Mouse (Mus musculus): ENCODE data around the gene Chrm4. TPM values are rescaled to one million over a fixed set of nuclear protein-coding genes. Genes with fewer than 3 reads are reported as not detected.

Chrm4 gene
- polyA plus RNA-seq, 1 experiment: 0.55 TPM

DNA sequence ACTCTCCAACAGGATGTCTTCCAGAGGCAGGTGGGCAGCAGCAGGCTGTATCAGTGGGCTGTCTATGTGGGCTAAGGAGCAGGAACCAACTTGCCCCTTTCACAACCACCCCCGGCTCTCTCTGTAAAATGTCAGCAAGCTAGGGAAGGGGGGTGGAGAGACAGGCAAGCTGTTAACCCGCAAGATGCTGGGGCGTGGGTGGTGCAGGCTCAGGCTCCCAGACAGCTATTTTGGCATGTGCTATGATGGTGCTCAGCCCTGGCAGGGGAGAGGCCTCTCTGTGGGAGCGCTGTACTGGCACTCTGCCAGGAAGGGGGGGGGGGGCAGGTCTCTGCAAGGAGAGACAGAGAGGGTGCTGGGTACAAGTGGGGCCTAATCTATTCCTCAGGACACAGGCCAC is 30.0 kb downstream of the Chrm4 start:
- Histone ChIP-seq H3K79me3 (ENCODE audit: low read depth) (peaks cover 29% of the 10 kb centered on the region), H3K27me3 (ENCODE audit: control insufficient read depth, insufficient read depth, insufficient read length) (no peaks in the 10 kb centered on the region), H3ac (ENCODE audit: control insufficient read depth, insufficient read length, low read depth) (no peak overlapping the region), H3K4me3 (ENCODE audit: insufficient read depth, poor library complexity, severe bottlenecking) (no peak overlapping the region), H3K79me2 (ENCODE audit: control insufficient read depth, insufficient read depth) (peaks cover 91% of the 10 kb centered on the region), H3K36me3 (ENCODE audit: control insufficient read depth, insufficient read depth) (peaks cover 3% of the 10 kb centered on the region)
- TF ChIP-seq MYOD1 (IDR thresholded peaks at IDR 0.05; ENCODE audit: control insufficient read depth, insufficient read length, low read depth): no peak
- no peak for TF ChIP-seq USF1 (IDR thresholded peaks at IDR 0.05; ENCODE audit: low read depth)
- TF ChIP-seq CTCF (IDR thresholded peaks at IDR 0.05; ENCODE audit: control insufficient read depth, insufficient read depth, insufficient read length): no peak
- TF ChIP-seq MAX (IDR thresholded peaks at IDR 0.05): no peak
- no peak for TF ChIP-seq CEBPB (IDR thresholded peaks at IDR 0.05; ENCODE audit: low read depth)
- TF ChIP-seq MYOG (IDR thresholded peaks at IDR 0.05; ENCODE audit: control insufficient read depth, extremely low read depth, insufficient read length): no peak
- no peak for TF ChIP-seq FOSL1 (IDR thresholded peaks at IDR 0.05; ENCODE audit: insufficient read depth, low read length, poor library complexity, severe bottlenecking)

DNA sequence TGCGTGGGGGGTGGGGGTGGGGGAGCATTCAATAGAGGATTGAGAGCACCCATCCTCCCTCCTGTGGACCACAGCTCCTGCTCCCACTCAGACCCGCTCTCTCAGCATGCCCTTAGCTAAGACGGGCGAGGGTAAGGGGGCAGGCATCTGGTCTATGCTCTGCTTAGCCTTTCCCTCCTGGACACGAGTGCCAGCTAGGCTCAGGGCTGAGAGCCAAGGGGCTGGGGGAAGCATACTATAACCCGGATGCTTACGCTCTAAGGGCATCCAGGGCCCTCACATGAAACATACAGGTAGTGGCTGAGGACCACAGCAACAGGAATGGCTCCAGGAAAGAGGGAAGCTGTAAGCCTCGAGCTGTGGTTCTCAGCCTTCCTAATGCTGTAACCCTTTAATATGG is 31.0 kb downstream of the Chrm4 start:
- Histone ChIP-seq H3K79me3 (ENCODE audit: low read depth) (peaks cover 34% of the 10 kb centered on the region), H3K79me2 (ENCODE audit: control insufficient read depth, insufficient read depth) (peaks cover 99% of the 10 kb centered on the region), H3K27me3 (ENCODE audit: control insufficient read depth, insufficient read depth, insufficient read length) (no peaks in the 10 kb centered on the region), H3ac (ENCODE audit: control insufficient read depth, insufficient read length, low read depth) (no peak overlapping the region), H3K4me3 (ENCODE audit: insufficient read depth, poor library complexity, severe bottlenecking) (no peak overlapping the region), H3K36me3 (ENCODE audit: control insufficient read depth, insufficient read depth) (peaks cover 3% of the 10 kb centered on the region)
- no peak for TF ChIP-seq FOSL1 (IDR thresholded peaks at IDR 0.05; ENCODE audit: insufficient read depth, low read length, poor library complexity, severe bottlenecking)
- TF ChIP-seq CTCF (IDR thresholded peaks at IDR 0.05; ENCODE audit: control insufficient read depth, insufficient read depth, insufficient read length): no peak
- TF ChIP-seq MYOG (IDR thresholded peaks at IDR 0.05; ENCODE audit: control insufficient read depth, extremely low read depth, insufficient read length): no peak
- TF ChIP-seq CEBPB (IDR thresholded peaks at IDR 0.05; ENCODE audit: low read depth): no peak
- no peak for TF ChIP-seq USF1 (IDR thresholded peaks at IDR 0.05; ENCODE audit: low read depth)
- no peak for TF ChIP-seq MYOD1 (IDR thresholded peaks at IDR 0.05; ENCODE audit: control insufficient read depth, insufficient read length, low read depth)
- TF ChIP-seq MAX (IDR thresholded peaks at IDR 0.05): no peak

DNA sequence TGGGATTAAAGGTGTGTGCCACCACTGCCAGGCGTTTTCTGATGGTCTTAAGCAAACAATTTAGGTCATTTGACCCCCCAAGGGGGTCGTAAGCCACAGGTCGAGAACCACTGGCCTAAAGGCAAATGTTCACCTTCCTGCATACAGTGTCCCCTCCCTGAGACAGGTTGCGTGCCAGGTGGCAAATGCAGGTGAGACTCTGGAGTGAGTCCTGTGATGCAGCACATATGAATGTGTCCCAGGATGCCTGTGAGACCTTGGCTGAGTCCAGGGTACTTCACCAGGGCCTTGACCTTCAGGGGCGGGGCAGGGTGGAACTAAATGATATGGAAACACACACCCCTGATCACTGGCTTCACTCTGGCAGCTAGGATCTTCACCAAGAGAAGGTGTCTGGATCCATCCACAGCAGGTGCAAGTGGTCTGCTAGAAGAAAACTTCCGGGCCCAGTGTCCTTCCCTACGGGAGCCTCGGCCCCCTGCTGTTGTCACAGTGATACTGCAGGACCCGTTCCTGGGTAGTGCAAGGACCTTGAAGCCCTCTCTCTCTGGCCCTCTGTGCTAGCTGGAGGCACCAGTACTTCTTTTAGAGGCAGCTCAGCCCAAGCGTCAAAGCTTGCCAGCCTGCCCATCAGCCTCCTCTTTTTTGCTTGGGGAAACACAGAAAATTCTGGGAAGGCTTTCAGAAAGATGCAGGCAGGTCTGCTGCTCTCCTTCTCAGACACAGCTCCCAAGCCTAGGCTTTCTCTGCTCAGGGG is 31.8 kb downstream of the Chrm4 start:
- TF ChIP-seq USF1 (IDR thresholded peaks at IDR 0.05; ENCODE audit: low read depth) (no peak), CTCF (IDR thresholded peaks at IDR 0.05; ENCODE audit: control insufficient read depth, insufficient read depth, insufficient read length) (peak; percentile 61)
- Histone ChIP-seq H3K79me3 (ENCODE audit: low read depth) (peaks cover 34% of the 10 kb centered on the region), H3K79me2 (ENCODE audit: control insufficient read depth, insufficient read depth) (peaks cover 93% of the 10 kb centered on the region), H3K36me3 (ENCODE audit: control insufficient read depth, insufficient read depth) (peaks cover 3% of the 10 kb centered on the region), H3K4me3 (ENCODE audit: insufficient read depth, poor library complexity, severe bottlenecking) (no peak overlapping the region), H3K27me3 (ENCODE audit: control insufficient read depth, insufficient read depth, insufficient read length) (no peaks in the 10 kb centered on the region), H3ac (ENCODE audit: control insufficient read depth, insufficient read length, low read depth) (no peak overlapping the region)

DNA sequence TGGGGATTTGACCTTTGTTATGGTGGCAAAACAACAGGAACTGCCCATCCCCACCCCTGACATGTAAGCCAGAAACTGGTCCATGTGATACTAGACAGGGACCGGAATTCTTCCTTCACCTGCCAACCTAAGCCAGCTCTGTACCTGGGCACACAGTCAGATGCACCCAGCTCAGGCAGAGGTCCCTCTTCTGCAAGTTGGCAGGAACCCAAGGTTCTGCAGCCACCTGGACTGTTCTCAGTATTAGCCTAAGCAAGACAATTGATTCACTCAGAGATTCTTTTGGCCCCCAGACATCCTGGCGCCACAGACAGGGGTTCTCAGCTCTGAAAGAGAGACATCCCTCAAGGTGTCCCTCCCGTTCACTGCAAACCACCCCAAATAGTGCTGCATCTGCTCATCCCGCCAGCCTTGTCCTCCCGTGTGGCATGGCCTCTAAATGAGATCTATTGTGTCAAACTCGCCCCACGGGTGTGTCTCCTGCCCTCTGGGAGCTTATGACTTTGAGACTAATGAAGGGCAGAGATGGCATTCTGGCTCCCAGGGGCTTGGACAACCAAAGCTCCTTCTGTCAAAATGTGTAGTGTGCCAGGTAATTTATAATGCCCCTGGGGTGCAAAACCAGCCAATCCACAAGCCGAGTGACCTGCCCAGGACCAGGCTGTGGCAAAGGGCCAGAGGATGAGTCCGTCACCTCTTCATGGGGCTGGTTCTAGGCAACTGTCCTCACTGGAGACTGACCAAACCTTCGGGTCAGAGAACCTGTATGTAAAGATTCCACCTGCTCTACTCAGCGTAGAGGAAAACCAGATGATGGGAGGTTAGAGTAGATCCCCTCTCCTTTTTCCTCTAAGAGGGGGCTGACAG is 32.7 kb downstream of the Chrm4 start:
- Histone ChIP-seq H3K4me3 (ENCODE audit: insufficient read depth, poor library complexity, severe bottlenecking) (no peak overlapping the region), H3K36me3 (ENCODE audit: control insufficient read depth, insufficient read depth) (peaks cover 3% of the 10 kb centered on the region), H3K79me3 (ENCODE audit: low read depth) (peaks cover 34% of the 10 kb centered on the region), H3ac (ENCODE audit: control insufficient read depth, insufficient read length, low read depth) (no peak overlapping the region), H3K79me2 (ENCODE audit: control insufficient read depth, insufficient read depth) (peaks cover 84% of the 10 kb centered on the region), H3K27me3 (ENCODE audit: control insufficient read depth, insufficient read depth, insufficient read length) (no peaks in the 10 kb centered on the region)
- TF ChIP-seq MYOD1 (IDR thresholded peaks at IDR 0.05; ENCODE audit: control insufficient read depth, insufficient read length, low read depth): no peak
- no peak for TF ChIP-seq CEBPB (IDR thresholded peaks at IDR 0.05; ENCODE audit: low read depth)
- TF ChIP-seq MAX (IDR thresholded peaks at IDR 0.05): no peak
- TF ChIP-seq CTCF (IDR thresholded peaks at IDR 0.05; ENCODE audit: control insufficient read depth, insufficient read depth, insufficient read length): no peak
- TF ChIP-seq MYOG (IDR thresholded peaks at IDR 0.05; ENCODE audit: control insufficient read depth, extremely low read depth, insufficient read length): no peak
- TF ChIP-seq FOSL1 (IDR thresholded peaks at IDR 0.05; ENCODE audit: insufficient read depth, low read length, poor library complexity, severe bottlenecking): no peak
- no peak for TF ChIP-seq USF1 (IDR thresholded peaks at IDR 0.05; ENCODE audit: low read depth)

DNA sequence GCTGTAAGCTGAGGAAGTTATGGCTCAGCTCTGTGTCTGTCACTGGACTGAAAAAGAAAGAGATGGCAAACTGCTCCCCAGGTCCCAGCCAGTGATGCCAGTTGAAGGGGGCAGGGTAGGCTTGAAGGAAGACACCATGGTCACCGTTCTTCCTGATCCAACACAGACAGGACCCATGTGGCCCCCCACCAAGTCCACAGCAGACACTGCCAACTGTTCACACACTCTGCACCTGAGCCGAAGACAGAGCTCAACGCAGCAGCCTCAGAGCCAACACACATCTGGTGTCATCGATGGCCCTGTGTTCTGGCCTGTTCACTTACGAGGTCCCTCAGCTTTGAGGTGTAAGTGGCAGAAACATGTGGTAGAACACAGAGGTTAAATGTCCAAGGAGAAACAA is 33.4 kb downstream of the Chrm4 start:
- no peak for TF ChIP-seq USF1 (IDR thresholded peaks at IDR 0.05; ENCODE audit: low read depth)
- no peak for TF ChIP-seq FOSL1 (IDR thresholded peaks at IDR 0.05; ENCODE audit: insufficient read depth, low read length, poor library complexity, severe bottlenecking)
- TF ChIP-seq MAX (IDR thresholded peaks at IDR 0.05): no peak
- no peak for TF ChIP-seq MYOG (IDR thresholded peaks at IDR 0.05; ENCODE audit: control insufficient read depth, extremely low read depth, insufficient read length)
- no peak for TF ChIP-seq MYOD1 (IDR thresholded peaks at IDR 0.05; ENCODE audit: control insufficient read depth, insufficient read length, low read depth)
- TF ChIP-seq CTCF (IDR thresholded peaks at IDR 0.05; ENCODE audit: control insufficient read depth, insufficient read depth, insufficient read length): no peak
- TF ChIP-seq CEBPB (IDR thresholded peaks at IDR 0.05; ENCODE audit: low read depth): no peak
- Histone ChIP-seq H3K79me2 (ENCODE audit: control insufficient read depth, insufficient read depth) (peaks cover 77% of the 10 kb centered on the region), H3K79me3 (ENCODE audit: low read depth) (peaks cover 32% of the 10 kb centered on the region), H3ac (ENCODE audit: control insufficient read depth, insufficient read length, low read depth) (no peak overlapping the region), H3K4me3 (ENCODE audit: insufficient read depth, poor library complexity, severe bottlenecking) (no peak overlapping the region), H3K36me3 (ENCODE audit: control insufficient read depth, insufficient read depth) (peaks cover 3% of the 10 kb centered on the region), H3K27me3 (ENCODE audit: control insufficient read depth, insufficient read depth, insufficient read length) (no peaks in the 10 kb centered on the region)
